Mouse (Mus musculus): Measurements from ENCODE around the gene Sac3d1.
"Not testable (repeated sequence)": the region's sequence is repeated elsewhere in the genome, so short reads cannot be mapped to it uniquely, and the experiment has no call there.

Sac3d1 gene

GRCm38 (mm10) chr19:6117986-6118676, at the start of gene Sac3d1:
Gene Sac3d1 (minus strand): TSS chr19:6118650.
- DNase-seq (ENCODE audit: low spot score in 2 of 2): peak; percentile 84 to 88

GRCm38 (mm10) chr19:6166750-6167149, 48.3 kb upstream of the Sac3d1 start:
- no peak for DNase-seq (ENCODE audit: low spot score in 2 of 2)

- DNase-seq (ENCODE audit: low spot score in 2 of 2): peak in 1 of 2 experiments; percentile 43
These were observed 45.6 kb upstream of the Sac3d1 start for GRCm38 (mm10) chr19:6163872-6164547.

GRCm38 (mm10) chr19:6157220-6157619, 38.8 kb upstream of the Sac3d1 start:
- DNase-seq (ENCODE audit: low spot score in 2 of 2): no peak

GRCm38 (mm10) chr19:6156372-6156771, 37.9 kb upstream of the Sac3d1 start:
- DNase-seq (ENCODE audit: low spot score in 2 of 2): no peak

- no peak for DNase-seq (ENCODE audit: low spot score in 2 of 2)
These were observed 36.7 kb upstream of the Sac3d1 start for GRCm38 (mm10) chr19:6155174-6155573.

- no peak for DNase-seq (ENCODE audit: low spot score in 2 of 2)
These were observed 26.4 kb upstream of the Sac3d1 start for GRCm38 (mm10) chr19:6144842-6145241.

- peak in 1 of 2 experiments; percentile 57 for DNase-seq (ENCODE audit: low spot score in 2 of 2)
These were observed 22.9 kb upstream of the Sac3d1 start, which contains the start of gene Arl2 for GRCm38 (mm10) chr19:6141394-6141749. Gene Arl2 (minus strand): TSS chr19:6141548.

GRCm38 (mm10) chr19:6140678-6141393, 22.4 kb upstream of the Sac3d1 start, which contains the start of gene Batf2:
Gene Batf2 (plus strand): TSS chr19:6140983.
- DNase-seq (ENCODE audit: low spot score in 2 of 2): peak; percentile 80 to 89

- peak in 1 of 2 experiments; percentile 18 for DNase-seq (ENCODE audit: low spot score in 2 of 2)
These were observed 21.9 kb upstream of the Sac3d1 start for GRCm38 (mm10) chr19:6140374-6140677.

- no peak for DNase-seq (ENCODE audit: low spot score in 2 of 2)
These were observed 21.3 kb upstream of the Sac3d1 start for GRCm38 (mm10) chr19:6139701-6140100.

GRCm38 (mm10) chr19:6136397-6136796, 17.9 kb upstream of the Sac3d1 start:
- no peak for DNase-seq (ENCODE audit: low spot score in 2 of 2)

GRCm38 (mm10) chr19:6133197-6133596, 14.7 kb upstream of the Sac3d1 start:
- not testable (repeated sequence) for DNase-seq (ENCODE audit: low spot score in 2 of 2)

- DNase-seq (ENCODE audit: low spot score in 2 of 2): no peak
These were observed 13.8 kb upstream of the Sac3d1 start for GRCm38 (mm10) chr19:6132171-6132827.

- not testable (repeated sequence) for DNase-seq (ENCODE audit: low spot score in 2 of 2)
These were observed 12.1 kb upstream of the Sac3d1 start for GRCm38 (mm10) chr19:6130414-6131128.

- peak; percentile 92 to 93 for DNase-seq (ENCODE audit: low spot score in 2 of 2)
These were observed 9.4 kb upstream of the Sac3d1 start, which contains the start of gene Snx15 for GRCm38 (mm10) chr19:6127760-6128341. Gene Snx15 (minus strand): TSS chr19:6128304.

GRCm38 (mm10) chr19:6126789-6127580, 8.5 kb upstream of the Sac3d1 start:
- DNase-seq (ENCODE audit: low spot score in 2 of 2): no peak

GRCm38 (mm10) chr19:6126289-6126688, 7.8 kb upstream of the Sac3d1 start:
- no peak for DNase-seq (ENCODE audit: low spot score in 2 of 2)

GRCm38 (mm10) chr19:6124898-6125297, 6.4 kb upstream of the Sac3d1 start:
- DNase-seq (ENCODE audit: low spot score in 2 of 2): no peak

- DNase-seq (ENCODE audit: low spot score in 2 of 2): no peak
These were observed 4.9 kb upstream of the Sac3d1 start for GRCm38 (mm10) chr19:6123330-6123729.
